Mouse (Mus musculus) midbrain, postnatal 0 days (tissue): Measurements from ENCODE around the gene St6gal2. TPM values are rescaled to one million over a fixed set of nuclear protein-coding genes. Genes with fewer than 3 reads are reported as not detected.

Experiments
- ATAC-seq: fragments of 200-750 bp; cut with Nextera tagmentation; 2 replicates; pipeline ENCODE4 v1.8.0; 2017; ENCODE audit warnings: moderate number of reproducible peaks, mild to moderate bottlenecking, moderate TSS enrichment, moderate library complexity; ENCODE audit not compliant: low FRiP score
- DNase-seq: peaks from one replicate; pipeline ENCODE4 v3.0.0-alpha.2; 2015; ENCODE audit warnings: low spot score
- H3K27ac ChIP-seq: fragments of 300-500 bp; sonication (generic); 2 replicates; pipeline ENCODE4 v1.5.1; 2014; ENCODE audit warnings: low read depth, mild to moderate bottlenecking, low read length, mixed read lengths
- H3K27me3 ChIP-seq: fragments of 300-500 bp; sonication (generic); 2 replicates; pipeline ENCODE4 v1.6.1; 2014; ENCODE audit warnings: low read length, control low read depth, mixed read lengths; ENCODE audit not compliant: insufficient read depth
- H3K36me3 ChIP-seq: fragments of 300-500 bp; sonication (generic); 2 replicates; pipeline ENCODE4 v1.6.1; 2014; ENCODE audit warnings: low read length, control low read depth, mixed read lengths; ENCODE audit not compliant: insufficient read depth
- H3K4me1 ChIP-seq: fragments of 300-500 bp; sonication (generic); 2 replicates; pipeline ENCODE4 v1.6.1; 2014; ENCODE audit warnings: mild to moderate bottlenecking, control low read depth, antibody characterized with exemption, low read length, mixed read lengths; ENCODE audit not compliant: insufficient read depth
- H3K4me2 ChIP-seq: fragments of 300-500 bp; sonication (generic); 2 replicates; pipeline ENCODE4 v1.6.1; 2014; ENCODE audit warnings: low read depth, mild to moderate bottlenecking, low read length, mixed read lengths; ENCODE audit not compliant: poor library complexity, severe bottlenecking
- H3K4me3 ChIP-seq: fragments of 300-500 bp; sonication (generic); 2 replicates; pipeline ENCODE4 v1.5.1; 2014; ENCODE audit warnings: low read depth, mild to moderate bottlenecking, low read length, moderate library complexity
- H3K9ac ChIP-seq: fragments of 300-500 bp; sonication (generic); replicated peaks from 2 replicates; pipeline ENCODE4 v1.6.1; 2014; ENCODE audit warnings: mild to moderate bottlenecking, low read length, moderate library complexity, mixed read lengths; ENCODE audit not compliant: poor library complexity, severe bottlenecking
- H3K9me3 ChIP-seq: fragments of 300-500 bp; sonication (generic); 2 replicates; pipeline ENCODE4 v1.6.1; 2016; ENCODE audit warnings: low read length, control low read depth
- CTCF ChIP-seq: IDR thresholded peaks from 2 replicates; pipeline ENCODE4 v1.5.1; 2016; ENCODE audit warnings: antibody characterized with exemption, mild to moderate bottlenecking
- WGBS: fragments of 180-500 bp; shearing (Covaris S2); extraction: QIAGEN DNeasy Blood & Tissue Kit; methylation state at CpG from one replicate; pipeline ENCODE4 v1.1.7; 2014; 5-methylcytosine and 5-hydroxymethylcytosine counted together
- polyA plus RNA-seq: library from polyadenylated mRNA; unstranded; fragments of >200 nt; fragmentation: Nextera tagmentation; extraction: Ambion mirVana; gene quantifications from 2 replicates; pipeline ENCODE4 v1.2.1, GENCODE M21; 2015
- total RNA-seq: library from RNA; depleted of rRNA; stranded (reverse); fragments of >200 nt; gene quantifications from 2 replicates; pipeline ENCODE4 v1.2.3, GENCODE M21; 2014

St6gal2 gene
- total and polyA plus RNA-seq, 2 experiments from 2014 or later = 45.9 to 114 TPM

- WGBS = 57% methylated on average over 3 of the region's 3 CpGs
- H3K9me3 ChIP-seq = no peaks in the 10 kb centered on the region
- no peak overlapping the region for H3K4me2 ChIP-seq
- no peak overlapping the region; the same call in 1 of the 2 replicates for H3K27ac ChIP-seq
- peaks cover 4% of the 10 kb centered on the region; the same call in 1 of the 2 replicates for H3K4me1 ChIP-seq
- DNase-seq = no peak
- TF ChIP-seq CTCF = no peak
- no peak overlapping the region for H3K4me3 ChIP-seq
- H3K36me3 ChIP-seq = no peaks in the 10 kb centered on the region
- H3K27me3 ChIP-seq = no peaks in the 10 kb centered on the region
- H3K9ac ChIP-seq = no peak overlapping the region
- 0 out of 2 replicates have a peak, but pooled peaks have one; percentile 41 for ATAC-seq
Measured at GRCm38 (mm10) chr17:55454487-55454886, 9.3 kb downstream of the St6gal2 start.

- no peaks in the 10 kb centered on the region for H3K9me3 ChIP-seq
- no peaks in the 10 kb centered on the region for H3K4me1 ChIP-seq
- H3K9ac ChIP-seq = no peak overlapping the region
- H3K4me3 ChIP-seq = no peak overlapping the region
- no peak overlapping the region for H3K4me2 ChIP-seq
- no peak for DNase-seq
- WGBS = 87% methylated on average over 1 of the region's 1 CpGs
- no peaks in the 10 kb centered on the region for H3K27me3 ChIP-seq
- no peak for ATAC-seq
- H3K27ac ChIP-seq = no peak overlapping the region
- no peaks in the 10 kb centered on the region for H3K36me3 ChIP-seq
- no peak for TF ChIP-seq CTCF
Measured at GRCm38 (mm10) chr17:55460187-55460586, 15.0 kb downstream of the St6gal2 start.

GRCm38 (mm10) chr17:55467579-55467978 lies 22.4 kb downstream of the St6gal2 start:
- ATAC-seq = no peak
- no peak for TF ChIP-seq CTCF
- Histone ChIP-seq H3K9me3 (no peaks in the 10 kb centered on the region), H3K27ac (no peak overlapping the region), H3K36me3 (no peaks in the 10 kb centered on the region), H3K4me1 (no peaks in the 10 kb centered on the region), H3K27me3 (no peaks in the 10 kb centered on the region), H3K9ac (no peak overlapping the region), H3K4me3 (no peak overlapping the region), H3K4me2 (no peak overlapping the region)
- WGBS = 87% methylated on average over 3 of the region's 3 CpGs
- no peak for DNase-seq

GRCm38 (mm10) chr17:55468963-55469362 lies 23.8 kb downstream of the St6gal2 start:
- no peak overlapping the region for H3K9ac ChIP-seq
- no peak overlapping the region for H3K4me3 ChIP-seq
- ATAC-seq (no peak), DNase-seq (no peak)
- TF ChIP-seq CTCF = no peak
- no peaks in the 10 kb centered on the region for H3K4me1 ChIP-seq
- no peaks in the 10 kb centered on the region for H3K27me3 ChIP-seq
- no peaks in the 10 kb centered on the region for H3K9me3 ChIP-seq
- H3K4me2 ChIP-seq = no peak overlapping the region
- no peak overlapping the region for H3K27ac ChIP-seq
- no peaks in the 10 kb centered on the region for H3K36me3 ChIP-seq

- H3K9me3 ChIP-seq = no peaks in the 10 kb centered on the region
- H3K36me3 ChIP-seq = no peaks in the 10 kb centered on the region
- 91% methylated on average over 4 of the region's 4 CpGs for WGBS
- no peak overlapping the region for H3K9ac ChIP-seq
- H3K4me1 ChIP-seq = no peaks in the 10 kb centered on the region
- ATAC-seq (no peak), DNase-seq (no peak)
- TF ChIP-seq CTCF = no peak
- no peaks in the 10 kb centered on the region for H3K27me3 ChIP-seq
- no peak overlapping the region for H3K27ac ChIP-seq
- no peak overlapping the region for H3K4me2 ChIP-seq
- no peak overlapping the region for H3K4me3 ChIP-seq
Measured at GRCm38 (mm10) chr17:55475974-55476373, 30.8 kb downstream of the St6gal2 start.

- H3K27ac ChIP-seq = no peak overlapping the region
- no peak overlapping the region for H3K4me3 ChIP-seq
- no peaks in the 10 kb centered on the region for H3K4me1 ChIP-seq
- DNase-seq (peak; percentile 74), ATAC-seq (0 out of 2 replicates have a peak, but pooled peaks have one; percentile 62)
- H3K4me2 ChIP-seq = no peak overlapping the region
- H3K9ac ChIP-seq = no peak overlapping the region
- H3K9me3 ChIP-seq = no peaks in the 10 kb centered on the region
- H3K27me3 ChIP-seq = no peaks in the 10 kb centered on the region
- H3K36me3 ChIP-seq = peaks cover 5% of the 10 kb centered on the region
- TF ChIP-seq CTCF = peak; percentile 82
Measured at GRCm38 (mm10) chr17:55477361-55477760, 32.2 kb downstream of the St6gal2 start.
